Mouse (Mus musculus) liver, embryonic 11.5 days (tissue): ENCODE measurements around the gene Hnrnpf. TPM values are rescaled to one million over a fixed set of nuclear protein-coding genes. Genes with fewer than 3 reads are reported as not detected.

Experiments used
- ATAC-seq: fragments of 200-750 bp; cut with Nextera tagmentation; replicated peaks from 2 replicates; pipeline ENCODE4 v1.8.0; 2017; ENCODE audit warnings: moderate number of reproducible peaks, mild to moderate bottlenecking, moderate TSS enrichment, moderate library complexity; ENCODE audit not compliant: low FRiP score
- DNase-seq: peaks from one replicate; pipeline ENCODE4 v3.0.0-alpha.2; 2017; ENCODE audit warnings: low spot score
- H3K27ac ChIP-seq: fragments of 300-500 bp; sonication (generic); 2 replicates; pipeline ENCODE4 v1.5.1; 2014; ENCODE audit warnings: mild to moderate bottlenecking, low read depth, low read length, control low read depth
- H3K27me3 ChIP-seq: fragments of 300-500 bp; sonication (generic); replicated peaks from 2 replicates; pipeline ENCODE4 v1.6.1; 2014; ENCODE audit warnings: low read length, mixed read lengths; ENCODE audit not compliant: control insufficient read depth, insufficient read depth
- H3K36me3 ChIP-seq: fragments of 300-500 bp; sonication (generic); 2 replicates; pipeline ENCODE4 v1.6.1; 2014; ENCODE audit warnings: mild to moderate bottlenecking, low read length, moderate library complexity, mixed read lengths; ENCODE audit not compliant: control insufficient read depth, insufficient read depth
- H3K4me1 ChIP-seq: fragments of 300-500 bp; sonication (generic); replicated peaks from 2 replicates; pipeline ENCODE4 v1.6.1; 2014; ENCODE audit warnings: low read length, mixed read lengths; ENCODE audit not compliant: control insufficient read depth, insufficient read depth
- H3K4me2 ChIP-seq: fragments of 300-500 bp; sonication (generic); 2 replicates; pipeline ENCODE4 v1.6.1; 2014; ENCODE audit warnings: mild to moderate bottlenecking, control low read depth, moderate library complexity
- H3K4me3 ChIP-seq: fragments of 300-500 bp; sonication (generic); 2 replicates; pipeline ENCODE4 v1.5.1; 2014; ENCODE audit warnings: low read depth, low read length, control low read depth
- H3K9ac ChIP-seq: fragments of 300-500 bp; sonication (generic); 2 replicates; pipeline ENCODE4 v1.6.1; 2014; ENCODE audit warnings: low read depth, low read length, control low read depth
- H3K9me3 ChIP-seq: fragments of 300-500 bp; sonication (generic); 2 replicates; pipeline ENCODE4 v1.6.1; 2016; ENCODE audit warnings: low read length, inconsistent platforms, mixed read lengths; ENCODE audit not compliant: control insufficient read depth
- WGBS: fragments of 180-500 bp; shearing (Covaris S2); extraction: QIAGEN DNeasy Blood & Tissue Kit; methylation state at CpG from one replicate; pipeline ENCODE4 v1.1.7; 2014; 5-methylcytosine and 5-hydroxymethylcytosine counted together
- polyA plus RNA-seq: library from polyadenylated mRNA; unstranded; fragments of >200 nt; fragmentation: Nextera tagmentation; extraction: Ambion mirVana; gene quantifications from 2 replicates; pipeline ENCODE4 v1.2.1, GENCODE M21; 2014

Hnrnpf gene
- polyA plus RNA-seq, 1 experiment from 2014 or later: 960 TPM

DNA sequence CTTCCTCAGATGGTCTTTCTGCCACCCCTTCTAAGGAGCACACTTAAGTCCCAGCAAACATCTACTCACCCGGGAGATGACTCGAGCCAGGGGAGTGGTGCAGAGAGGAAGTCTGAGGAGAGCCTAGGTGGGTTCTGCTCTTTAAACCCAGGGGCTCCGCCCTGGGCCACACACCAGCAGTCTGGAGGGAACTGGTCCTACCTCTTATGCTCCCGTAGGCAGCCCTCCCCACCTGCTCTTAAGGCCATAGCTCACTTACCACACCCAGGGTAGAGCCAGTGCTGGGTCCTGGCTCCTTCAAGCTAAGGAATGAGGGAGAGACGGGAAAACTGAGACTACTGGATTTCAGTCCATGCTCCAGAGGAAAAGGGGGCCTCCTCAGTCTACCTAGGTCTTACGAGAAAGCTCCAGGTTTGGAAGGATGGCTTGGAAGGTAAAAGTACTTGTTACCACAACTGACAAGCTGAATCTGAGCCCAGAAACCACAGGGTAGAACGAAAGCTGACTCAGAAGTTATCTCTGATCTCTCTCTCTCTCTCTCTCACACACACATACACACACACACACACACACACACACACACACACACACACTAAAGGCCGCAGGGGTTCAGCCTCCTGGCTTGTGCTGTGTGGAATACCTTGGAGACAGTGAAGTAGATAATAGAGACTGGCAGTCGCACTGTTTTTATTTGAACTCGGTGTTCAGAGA lies 37.3 kb downstream of the Hnrnpf start, which contains the start of gene Fxyd4:
TSS of gene Fxyd4 (minus strand) at position 471 of the 711 bp plus-strand sequence.
- no peaks in the 10 kb centered on the region for H3K36me3 ChIP-seq
- ATAC-seq (no peak), DNase-seq (no peak)
- 58% methylated on average over 10 of the region's 10 CpGs for WGBS
- H3K9me3 ChIP-seq: no peaks in the 10 kb centered on the region
- H3K4me2 ChIP-seq: no peak within 1 kb of the TSS
- H3K4me1 ChIP-seq: no peaks in the 10 kb centered on the region; the same call in 1 of the 2 replicates
- H3K4me3 ChIP-seq: no peak within 1 kb of the TSS
- H3K9ac ChIP-seq: no peak within 1 kb of the TSS
- no peak within 1 kb of the TSS for H3K27ac ChIP-seq
- H3K27me3 ChIP-seq: no peaks in the 10 kb centered on the region

DNA sequence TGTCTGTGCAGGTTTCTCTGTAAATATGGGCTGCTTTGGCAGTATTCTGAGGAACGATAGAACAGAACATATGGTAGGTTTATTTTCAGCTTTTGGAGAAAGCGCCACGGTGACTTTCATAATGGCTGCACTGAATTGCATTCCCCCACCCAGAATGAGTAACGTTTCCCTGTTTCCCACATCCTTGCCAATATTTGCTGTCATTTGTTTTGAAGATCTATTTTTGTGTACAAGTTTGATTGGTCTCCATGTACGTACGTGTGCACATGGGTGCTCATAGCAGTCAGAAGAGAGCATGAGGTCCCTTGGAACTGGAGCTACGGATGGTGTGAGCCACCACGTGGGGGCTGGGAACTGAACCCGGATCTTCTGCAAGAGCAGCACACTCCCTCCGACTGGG lies 38.8 kb downstream of the Hnrnpf start:
- ATAC-seq: no peak
- Histone ChIP-seq H3K4me1 (no peaks in the 10 kb centered on the region), H3K9me3 (no peaks in the 10 kb centered on the region), H3K27ac (no peak overlapping the region), H3K4me3 (no peak overlapping the region), H3K27me3 (no peaks in the 10 kb centered on the region), H3K9ac (no peak overlapping the region), H3K36me3 (no peaks in the 10 kb centered on the region), H3K4me2 (no peak overlapping the region)
- DNase-seq: no peak
- WGBS: 82% methylated on average over 10 of the region's 10 CpGs

DNA sequence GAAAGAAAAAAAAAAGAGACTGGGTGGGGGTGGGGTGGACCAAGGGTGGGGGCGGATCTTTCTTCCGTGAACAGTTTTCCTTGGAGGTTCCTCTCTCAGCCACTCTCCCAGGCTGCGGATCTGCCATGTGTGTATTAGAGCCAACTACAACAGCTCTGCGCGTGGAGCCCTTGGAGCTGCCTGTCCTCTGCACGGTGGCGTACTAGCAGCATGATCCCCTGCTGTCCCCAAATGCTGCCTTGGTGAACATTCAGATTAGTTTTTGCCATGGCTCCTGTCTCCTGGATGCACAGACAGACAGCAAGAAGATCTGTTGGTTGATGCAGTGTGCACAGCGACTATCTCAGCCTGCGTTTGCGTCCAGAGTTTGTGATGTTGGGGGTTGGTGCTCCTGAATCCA lies 42.6 kb downstream of the Hnrnpf start:
- Histone ChIP-seq H3K4me1 (no peaks in the 10 kb centered on the region), H3K4me3 (no peak overlapping the region), H3K9ac (no peak overlapping the region), H3K27me3 (no peaks in the 10 kb centered on the region), H3K4me2 (no peak overlapping the region), H3K36me3 (no peaks in the 10 kb centered on the region), H3K27ac (no peak overlapping the region), H3K9me3 (no peaks in the 10 kb centered on the region)
- DNase-seq: no peak
- no peak for ATAC-seq
- 74% methylated on average over 10 of the region's 10 CpGs for WGBS

DNA sequence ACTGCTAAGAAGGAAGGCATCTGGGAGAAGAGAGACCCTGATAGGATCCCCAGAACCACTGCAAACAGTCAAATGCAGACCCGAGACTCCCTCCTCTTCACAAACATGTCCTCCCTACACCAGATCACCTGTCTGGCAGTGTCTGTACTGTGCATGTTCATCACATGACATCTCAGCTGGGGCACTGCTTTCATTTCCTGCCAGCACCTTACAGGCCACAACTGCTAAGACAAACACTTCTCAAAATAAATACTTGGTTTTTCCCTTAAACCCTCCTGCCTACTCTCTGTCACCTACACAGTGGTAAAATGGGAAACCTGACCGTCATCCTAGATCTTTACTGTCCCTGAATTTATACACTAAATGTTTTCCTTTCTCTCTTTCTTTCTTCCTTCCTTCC lies 43.8 kb downstream of the Hnrnpf start:
- no peaks in the 10 kb centered on the region for H3K9me3 ChIP-seq
- H3K4me3 ChIP-seq: no peak overlapping the region
- H3K4me2 ChIP-seq: no peak overlapping the region
- ATAC-seq (no peak), DNase-seq (no peak)
- no peak overlapping the region for H3K27ac ChIP-seq
- H3K9ac ChIP-seq: no peak overlapping the region
- H3K4me1 ChIP-seq: no peaks in the 10 kb centered on the region
- WGBS: 70% methylated on average over 2 of the region's 2 CpGs
- no peaks in the 10 kb centered on the region for H3K27me3 ChIP-seq
- H3K36me3 ChIP-seq: no peaks in the 10 kb centered on the region

DNA sequence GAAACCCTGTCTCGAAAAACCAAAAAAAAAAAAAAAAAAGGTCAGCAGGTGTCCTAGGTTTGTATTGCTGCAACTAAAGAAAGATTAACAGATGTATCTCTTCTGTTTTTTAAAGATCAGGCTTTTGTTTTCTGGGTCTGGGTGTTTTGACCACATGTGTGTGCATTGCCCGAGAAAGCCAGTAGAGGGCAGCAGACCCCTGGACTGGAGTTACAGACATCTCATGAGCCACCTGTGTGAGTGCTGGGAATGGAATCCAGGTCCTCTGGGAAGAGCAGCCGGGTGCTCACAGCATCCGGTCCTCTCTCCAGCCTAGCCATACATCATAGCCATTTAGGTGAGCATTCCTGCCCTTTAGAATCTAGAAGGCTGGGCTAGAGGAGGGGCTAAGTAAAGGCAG lies 52.2 kb downstream of the Hnrnpf start:
- H3K4me1 ChIP-seq: no peaks in the 10 kb centered on the region; the same call in 1 of the 2 replicates
- 78% methylated on average over 4 of the region's 4 CpGs for WGBS
- no peaks in the 10 kb centered on the region for H3K9me3 ChIP-seq
- no peaks in the 10 kb centered on the region for H3K36me3 ChIP-seq
- no peak overlapping the region for H3K9ac ChIP-seq
- DNase-seq (no peak), ATAC-seq (no peak)
- no peak overlapping the region for H3K27ac ChIP-seq
- no peak overlapping the region for H3K4me3 ChIP-seq
- H3K27me3 ChIP-seq: no peaks in the 10 kb centered on the region
- H3K4me2 ChIP-seq: no peak overlapping the region

DNA sequence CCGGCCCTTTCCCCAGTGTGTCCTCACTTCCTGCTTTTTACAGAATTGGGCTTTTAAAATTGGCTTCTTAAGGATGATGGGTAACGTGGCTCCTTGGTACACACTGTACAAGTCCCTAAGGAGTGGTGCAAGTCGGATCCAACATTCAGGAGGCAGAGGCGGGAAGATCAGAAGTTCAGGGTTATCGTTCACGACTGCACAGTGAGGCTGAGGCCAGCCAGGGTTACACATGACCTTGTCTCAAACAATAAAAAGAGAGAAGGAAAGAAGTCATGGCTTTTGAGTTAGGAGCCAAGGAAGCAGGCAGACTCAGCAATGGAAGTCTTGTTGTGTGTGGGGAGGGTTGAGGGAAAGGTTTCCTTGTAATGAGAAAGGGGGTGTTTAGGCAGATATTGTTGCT lies 56.0 kb downstream of the Hnrnpf start:
- whole genome bisulfite sequencing: 69% methylated on average over 6 of the region's 6 CpGs
- Histone ChIP-seq H3K4me1 (no peaks in the 10 kb centered on the region; the same call in 1 of the 2 replicates), H3K27me3 (no peaks in the 10 kb centered on the region), H3K4me2 (no peak overlapping the region), H3K9ac (no peak overlapping the region), H3K27ac (no peak overlapping the region), H3K36me3 (no peaks in the 10 kb centered on the region), H3K9me3 (no peaks in the 10 kb centered on the region), H3K4me3 (no peak overlapping the region)
- no peak for ATAC-seq
- no peak for DNase-seq

DNA sequence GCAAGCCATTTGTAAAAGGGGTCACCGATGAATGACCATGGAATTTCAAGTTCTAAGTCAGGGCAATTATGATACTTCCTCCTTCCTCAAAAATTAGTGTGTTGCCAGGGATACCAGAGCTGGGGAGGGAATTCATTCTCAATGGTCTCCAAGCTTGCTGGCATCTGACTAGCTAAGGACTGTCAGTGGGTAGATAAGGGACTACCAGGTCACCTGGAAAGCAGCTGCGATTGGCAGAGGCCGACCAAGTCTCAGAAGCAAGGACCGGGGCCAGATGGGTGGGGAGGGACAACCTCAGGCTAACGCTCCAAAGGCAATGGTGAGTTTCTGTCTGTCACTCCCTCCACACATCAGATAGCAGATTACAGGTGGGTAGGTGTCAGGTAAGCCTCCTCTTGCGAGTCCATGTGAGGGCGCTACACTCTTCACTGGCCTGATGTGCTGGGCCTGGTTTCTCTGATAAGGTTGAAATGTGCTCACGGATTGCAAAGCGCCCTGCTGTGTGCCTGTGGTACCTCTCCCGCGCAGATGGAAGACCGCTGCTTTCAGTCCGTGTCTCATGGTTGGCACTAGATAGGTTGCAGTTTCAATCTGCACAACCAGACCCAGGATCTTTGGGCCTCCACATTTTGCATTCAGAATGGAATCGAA lies 56.9 kb downstream of the Hnrnpf start:
- no peak overlapping the region for H3K9ac ChIP-seq
- no peak overlapping the region for H3K27ac ChIP-seq
- H3K4me2 ChIP-seq: no peak overlapping the region
- no peaks in the 10 kb centered on the region for H3K9me3 ChIP-seq
- H3K27me3 ChIP-seq: no peaks in the 10 kb centered on the region
- no peaks in the 10 kb centered on the region for H3K36me3 ChIP-seq
- no peaks in the 10 kb centered on the region; the same call in 1 of the 2 replicates for H3K4me1 ChIP-seq
- 18% methylated on average over 14 of the region's 14 CpGs for WGBS
- ATAC-seq (no peak; the same call in 1 of the 2 replicates), DNase-seq (no peak)
- H3K4me3 ChIP-seq: no peak overlapping the region

DNA sequence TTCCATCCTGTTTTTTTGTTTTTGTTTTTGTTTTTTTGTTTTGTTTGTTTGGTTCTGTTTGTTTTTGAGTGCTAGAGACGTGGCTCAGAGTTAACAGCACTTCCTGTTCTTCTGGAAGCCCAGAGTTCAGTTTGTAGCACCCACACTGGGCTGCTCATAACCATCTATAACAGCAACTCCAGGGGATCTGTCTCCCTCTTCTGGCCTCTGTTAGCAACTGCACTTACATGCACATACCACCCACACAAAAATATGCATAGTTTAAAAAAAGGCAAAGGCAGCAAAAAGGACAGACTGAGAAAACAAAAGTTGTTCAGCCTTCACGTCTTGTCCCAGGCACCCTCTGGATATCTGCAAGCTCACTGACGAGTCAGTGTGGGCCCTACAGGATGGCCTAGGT lies 63.1 kb downstream of the Hnrnpf start:
- Histone ChIP-seq H3K27me3 (no peaks in the 10 kb centered on the region), H3K9ac (no peak overlapping the region), H3K27ac (no peak overlapping the region), H3K4me3 (no peak overlapping the region), H3K9me3 (no peaks in the 10 kb centered on the region), H3K36me3 (no peaks in the 10 kb centered on the region), H3K4me1 (no peaks in the 10 kb centered on the region), H3K4me2 (no peak overlapping the region)
- DNase-seq (no peak), ATAC-seq (no peak)
- whole genome bisulfite sequencing: 71% methylated on average over 3 of the region's 3 CpGs

DNA sequence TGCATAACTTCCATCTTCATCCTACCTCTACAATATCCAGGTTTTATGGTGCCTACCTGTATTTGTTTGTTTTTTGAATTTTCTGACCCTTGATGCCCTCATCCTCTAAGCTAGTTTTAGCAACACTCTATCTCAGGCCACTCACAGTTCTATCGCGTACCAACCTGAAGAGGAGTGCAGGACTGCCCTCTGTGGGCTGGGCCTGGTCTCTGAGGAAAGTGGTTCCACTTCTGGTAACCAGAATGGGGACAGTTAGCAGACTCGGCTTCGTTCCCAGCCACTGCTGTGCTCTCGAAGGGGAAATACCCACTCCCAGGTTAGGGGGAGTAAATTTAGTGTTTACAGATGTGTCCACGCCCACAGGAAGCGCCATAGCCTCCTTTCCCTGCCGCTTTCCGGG lies 66.6 kb downstream of the Hnrnpf start:
- Histone ChIP-seq H3K36me3 (no peaks in the 10 kb centered on the region), H3K27me3 (no peaks in the 10 kb centered on the region), H3K9me3 (no peaks in the 10 kb centered on the region), H3K9ac (no peak overlapping the region), H3K27ac (no peak overlapping the region), H3K4me2 (no peak overlapping the region), H3K4me3 (no peak overlapping the region), H3K4me1 (no peaks in the 10 kb centered on the region)
- WGBS: 38% methylated on average over 9 of the region's 9 CpGs
- DNase-seq (no peak), ATAC-seq (no peak)
